Mouse (Mus musculus) lung, adult 18-20 months (tissue): ENCODE measurements around the gene Ostm1.
A peak's percentile ranks its signal among the peaks of the same experiment; 100 is the strongest.

Experiments
- DNase-seq, 2 experiments: peaks; one replicate each; pipeline ENCODE4 v3.0.0; 2022; ENCODE audit warnings: mixed read lengths in 2 of 2

Ostm1 gene

GRCm38 (mm10) chr10:42631754-42632452 lies 48.3 kb downstream of the Ostm1 start:
- no peak for DNase-seq

GRCm38 (mm10) chr10:42632453-42633360 lies 49.1 kb downstream of the Ostm1 start:
- DNase-seq: no peak

- no peak for DNase-seq
Measured at GRCm38 (mm10) chr10:42633361-42634121, 49.9 kb downstream of the Ostm1 start.

GRCm38 (mm10) chr10:42634122-42634720 lies 50.6 kb downstream of the Ostm1 start:
- no peak for DNase-seq

GRCm38 (mm10) chr10:42635046-42635445 lies 51.4 kb downstream of the Ostm1 start:
- no peak for DNase-seq

GRCm38 (mm10) chr10:42635566-42636359 lies 52.1 kb downstream of the Ostm1 start:
- no peak for DNase-seq

GRCm38 (mm10) chr10:42636360-42637182 lies 52.9 kb downstream of the Ostm1 start:
- DNase-seq: no peak

- peak in 1 of 2 experiments; percentile 46 for DNase-seq
Measured at GRCm38 (mm10) chr10:42637183-42637788, 53.7 kb downstream of the Ostm1 start.

GRCm38 (mm10) chr10:42639856-42640255 lies 56.2 kb downstream of the Ostm1 start:
- no peak for DNase-seq

GRCm38 (mm10) chr10:42643638-42644037 lies 60.0 kb downstream of the Ostm1 start:
- no peak for DNase-seq

GRCm38 (mm10) chr10:42646340-42646739 lies 62.7 kb downstream of the Ostm1 start:
- DNase-seq: no peak

- no peak for DNase-seq
Measured at GRCm38 (mm10) chr10:42661916-42662315, 78.3 kb downstream of the Ostm1 start.

GRCm38 (mm10) chr10:42669970-42670369 lies 86.3 kb downstream of the Ostm1 start:
- peak in 1 of 2 experiments; percentile 10 for DNase-seq

- DNase-seq: no peak
Measured at GRCm38 (mm10) chr10:42672798-42673197, 89.2 kb downstream of the Ostm1 start.

GRCm38 (mm10) chr10:42675571-42675970 lies 91.9 kb downstream of the Ostm1 start:
- no peak for DNase-seq

GRCm38 (mm10) chr10:42678331-42678730 lies 94.7 kb downstream of the Ostm1 start:
- no peak for DNase-seq

- peak; percentile 90 to 92 for DNase-seq
Measured at GRCm38 (mm10) chr10:42678755-42679364, 95.2 kb downstream of the Ostm1 start.

- no peak for DNase-seq
Measured at GRCm38 (mm10) chr10:42679586-42679985, 96.0 kb downstream of the Ostm1 start.

GRCm38 (mm10) chr10:42680582-42681001 lies 97.0 kb downstream of the Ostm1 start:
- no peak for DNase-seq

- no peak for DNase-seq
Measured at GRCm38 (mm10) chr10:42682421-42682820, 98.8 kb downstream of the Ostm1 start.
